Mouse (Mus musculus) cerebellum, adult 2 months (tissue): ENCODE measurements at regions not wholly inside any gene's neighbourhood (a gene's known extent, or its start where the extent isn't known, plus 50 kb on each side); places are given as distances from the start of the nearest gene placed in this dataset.

Source experiments
- CTCF ChIP-seq: fragments of 200-500 bp; IDR thresholded peaks from 2 replicates; pipeline ENCODE4 v1.5.1; 2011; ENCODE audit warnings: low read depth, mild to moderate bottlenecking, control low read depth, low read length, moderate library complexity, borderline replicate concordance; ENCODE audit not compliant: insufficient read depth
- POLR2A ChIP-seq: fragments of 200-500 bp; IDR thresholded peaks from 2 replicates; pipeline ENCODE4 v1.6.1; 2011; ENCODE audit warnings: low read length, control low read depth, borderline replicate concordance; ENCODE audit not compliant: insufficient read depth

- TF ChIP-seq CTCF: no peak
- TF ChIP-seq POLR2A: no peak
Measured at GRCm38 (mm10) chr1:90287251-90287650, 83.5 kb downstream of the Ackr3 start.
